Mouse (Mus musculus) Patski (cell line): ENCODE data around the gene Mkrn2os. TPM values are rescaled to one million over a fixed set of nuclear protein-coding genes. Genes with fewer than 3 reads are reported as not detected.
A peak's percentile ranks its signal among the peaks of the same experiment; 100 is the strongest.

ENCODE experiments used
- ATAC-seq: fragments of 100-300 bp; one replicate; pipeline ENCODE4 v1.8.0; 2021
- CTCF ChIA-PET: fragments of 350-600 bp; sonication (Branson Sonifier 250); formaldehyde crosslinking; loops from one replicate; lab custom pipeline; 2022; ENCODE audit warnings: inconsistent platforms; lab: Charles Lee
- POLR2A ChIA-PET: fragments of 350-600 bp; sonication (Branson Sonifier 250); formaldehyde crosslinking; loops from one replicate; lab custom pipeline; 2022; ENCODE audit warnings: antibody characterized with exemption, inconsistent platforms; lab: Charles Lee
- DNase-seq: peaks from one replicate; pipeline ENCODE4 v3.0.0-alpha.2; 2011; ENCODE audit warnings: low read depth, low spot score
- H3K27me3 ChIP-seq: fragments of 371-371 bp; one replicate; pipeline ENCODE4 v1.5.1; 2021
- CTCF ChIP-seq: fragments of 100-300 bp; IDR thresholded peaks from one replicate; pipeline ENCODE4 v1.5.1; 2021
- in situ Hi-C: fragments of 300-500 bp; cut with MboI; formaldehyde crosslinking; loops from 3 replicates; pipeline ENCODE4 v1.11.1; 2018; ENCODE audit warnings: low pct_unique_long_range_greater_than_20kb, mixed read lengths
- polyA plus RNA-seq: library from polyadenylated mRNA; unstranded; gene quantifications from one replicate; pipeline ENCODE4 v1.2.3, GENCODE M21; 2021

Gene Mkrn2os
- polyA plus RNA-seq, 1 experiment from 2014 or later = 11.7 TPM

GRCm38 (mm10) chr6:115558176-115558575 is 34.2 kb downstream of the Mkrn2os start:
- TF ChIP-seq CTCF = no peak
- CTCF ChIA-PET = no interaction called here
- POLR2A ChIA-PET = no interaction called here
- ATAC-seq (no peak), DNase-seq (no peak)
- H3K27me3 ChIP-seq = no peaks in the 10 kb centered on the region
- in situ Hi-C loops = no loop called here

GRCm38 (mm10) chr6:115555485-115555884 is 36.9 kb downstream of the Mkrn2os start:
- CTCF ChIA-PET = interaction anchor here (0.8 to 1.0 kb wide), 2 partner anchors 9 to 51 kb away, joined by 3 read pairs; no protein-coding TSS in a partner anchor

GRCm38 (mm10) chr6:115546276-115546675 is 46.1 kb downstream of the Mkrn2os start:
- POLR2A ChIA-PET = no interaction called here
- CTCF ChIA-PET = interaction anchor here (0.7 to 1.1 kb wide), 2 partner anchors 9 to 319 kb away, joined by 3 read pairs; partner anchors contain the start of gene Gm17482
- no peak for ATAC-seq
- no peaks in the 10 kb centered on the region for H3K27me3 ChIP-seq
- DNase-seq = no peak
- no peak for TF ChIP-seq CTCF
- in situ Hi-C loops = loop anchor here (25.0 kb wide), 1 partner anchor 484 kb away; no protein-coding TSS in a partner anchor

More at GRCm38 (mm10) chr6:115555485-115555884, 36.9 kb downstream of the Mkrn2os start:
- no peak for ATAC-seq
- H3K27me3 ChIP-seq = no peaks in the 10 kb centered on the region
- peak; percentile 41 for TF ChIP-seq CTCF
- DNase-seq = no peak
- POLR2A ChIA-PET = no interaction called here
- in situ Hi-C loops = no loop called here

GRCm38 (mm10) chr6:115544442-115544970 is 47.9 kb downstream of the Mkrn2os start, which contains the start of gene Tsen2:
Gene Tsen2, plus strand, starts transcription at chr6:115544664.
- ATAC-seq (peak; percentile 63), DNase-seq (peak; percentile 58)
- no peak for TF ChIP-seq CTCF
- ChIA-PET CTCF (interaction anchor here (1.4 kb wide), 1 partner anchor 312 kb away, joined by 4 read pairs; no protein-coding TSS in a partner anchor), POLR2A (interaction anchor here (1.0 to 1.1 kb wide), 2 partner anchors 16 to 23 kb away, joined by 3 to 6 read pairs; no protein-coding TSS in a partner anchor)
- H3K27me3 ChIP-seq = no peaks in the 10 kb centered on the region
- in situ Hi-C loops = loop anchor here (25.0 kb wide), 1 partner anchor 482 kb away; no protein-coding TSS in a partner anchor

- no peak for TF ChIP-seq CTCF
- ChIA-PET POLR2A (no interaction called here), CTCF (no interaction called here)
- DNase-seq (no peak), ATAC-seq (no peak)
- no peaks in the 10 kb centered on the region for H3K27me3 ChIP-seq
- in situ Hi-C loops = loop anchor here (25.0 kb wide), 1 partner anchor 480 kb away; no protein-coding TSS in a partner anchor
Observed at GRCm38 (mm10) chr6:115542341-115542740, 50.0 kb downstream of the Mkrn2os start.

GRCm38 (mm10) chr6:115541676-115542275 is 50.6 kb downstream of the Mkrn2os start:
- POLR2A ChIA-PET = interaction anchor here (0.8 kb wide), 1 partner anchor 270 kb away, joined by 5 read pairs; no protein-coding TSS in a partner anchor

GRCm38 (mm10) chr6:115538645-115539429 is 53.5 kb downstream of the Mkrn2os start:
- POLR2A ChIA-PET = interaction anchor here (0.6 to 1.5 kb wide), 6 partner anchors 9 to 359 kb away, joined by 3 to 7 read pairs (median 4); no protein-coding TSS in a partner anchor
- TF ChIP-seq CTCF = no peak
- DNase-seq (no peak), ATAC-seq (peak; percentile 27)
- H3K27me3 ChIP-seq = no peaks in the 10 kb centered on the region
- CTCF ChIA-PET = interaction anchor here (0.6 to 2.7 kb wide), 21 partner anchors 9 to 363 kb away, joined by 3 to 36 read pairs (median 4); partner anchors contain the start of gene Gm17482
- in situ Hi-C loops = loop anchor here (5.0 to 25.0 kb wide), 4 partner anchors 272 to 477 kb away; partner anchors contain the start of gene Gm17482

More at GRCm38 (mm10) chr6:115541676-115542275, 50.6 kb downstream of the Mkrn2os start:
- ATAC-seq (peak; percentile 75), DNase-seq (peak; percentile 82)
- H3K27me3 ChIP-seq = no peaks in the 10 kb centered on the region
- no peak for TF ChIP-seq CTCF
- CTCF ChIA-PET = interaction anchor here (0.7 to 1.9 kb wide), 3 partner anchors 71 to 314 kb away, joined by 3 to 13 read pairs (median 3); partner anchors contain the start of gene Gm17482
- in situ Hi-C loops = loop anchor here (25.0 kb wide), 1 partner anchor 479 kb away; no protein-coding TSS in a partner anchor

GRCm38 (mm10) chr6:115536169-115536568 is 56.2 kb downstream of the Mkrn2os start:
- no peak for DNase-seq
- CTCF ChIA-PET = interaction anchor here (1.9 kb wide), 1 partner anchor 309 kb away, joined by 5 read pairs; the partner anchor contains the start of gene Gm17482

GRCm38 (mm10) chr6:115534617-115535016 is 57.8 kb downstream of the Mkrn2os start:
- CTCF ChIA-PET = interaction anchor here (1.3 to 1.9 kb wide), 2 partner anchors 266 to 307 kb away, joined by 5 to 9 read pairs; partner anchors contain the start of gene Gm17482

More at GRCm38 (mm10) chr6:115536169-115536568, 56.2 kb downstream of the Mkrn2os start:
- ATAC-seq = no peak
- TF ChIP-seq CTCF = no peak
- in situ Hi-C loops = loop anchor here (5.0 to 25.0 kb wide), 4 partner anchors 269 to 474 kb away; partner anchors contain the start of gene Gm17482
- no peaks in the 10 kb centered on the region for H3K27me3 ChIP-seq
- POLR2A ChIA-PET = no interaction called here

More at GRCm38 (mm10) chr6:115534617-115535016, 57.8 kb downstream of the Mkrn2os start:
- no peaks in the 10 kb centered on the region for H3K27me3 ChIP-seq
- no peak for ATAC-seq
- DNase-seq = no peak
- in situ Hi-C loops = loop anchor here (5.0 to 25.0 kb wide), 4 partner anchors 267 to 472 kb away; partner anchors contain the start of gene Gm17482
- POLR2A ChIA-PET = interaction anchor here (0.7 to 1.6 kb wide), 2 partner anchors 41 to 617 kb away, joined by 4 to 6 read pairs; no protein-coding TSS in a partner anchor
- TF ChIP-seq CTCF = no peak

Other genes starting within 250 kb of the Mkrn2os start
- 7.3 TPM for gene Pparg, start 231.6 kb downstream of the Mkrn2os start, polyA plus RNA-seq
- gene Tsen2, start 47.9 kb downstream of the Mkrn2os start, polyA plus RNA-seq = 16.0 TPM
- 22.7 TPM for gene Mkrn2, start 9.3 kb upstream of the Mkrn2os start, polyA plus RNA-seq
- 96.8 TPM for gene Raf1, start 84.1 kb upstream of the Mkrn2os start, polyA plus RNA-seq
- gene Tmem40, start 169.8 kb upstream of the Mkrn2os start, polyA plus RNA-seq = not detected
- gene Cand2, start 182.0 kb upstream of the Mkrn2os start, polyA plus RNA-seq = 9.9 TPM
- 1,474 TPM for gene Rpl32, start 216.2 kb upstream of the Mkrn2os start, polyA plus RNA-seq
- 0.10 TPM for gene Efcab12, start 245.8 kb upstream of the Mkrn2os start, polyA plus RNA-seq